8 mouse cellular contexts compared by ENCODE assay signal in the genomic region with DNA sequence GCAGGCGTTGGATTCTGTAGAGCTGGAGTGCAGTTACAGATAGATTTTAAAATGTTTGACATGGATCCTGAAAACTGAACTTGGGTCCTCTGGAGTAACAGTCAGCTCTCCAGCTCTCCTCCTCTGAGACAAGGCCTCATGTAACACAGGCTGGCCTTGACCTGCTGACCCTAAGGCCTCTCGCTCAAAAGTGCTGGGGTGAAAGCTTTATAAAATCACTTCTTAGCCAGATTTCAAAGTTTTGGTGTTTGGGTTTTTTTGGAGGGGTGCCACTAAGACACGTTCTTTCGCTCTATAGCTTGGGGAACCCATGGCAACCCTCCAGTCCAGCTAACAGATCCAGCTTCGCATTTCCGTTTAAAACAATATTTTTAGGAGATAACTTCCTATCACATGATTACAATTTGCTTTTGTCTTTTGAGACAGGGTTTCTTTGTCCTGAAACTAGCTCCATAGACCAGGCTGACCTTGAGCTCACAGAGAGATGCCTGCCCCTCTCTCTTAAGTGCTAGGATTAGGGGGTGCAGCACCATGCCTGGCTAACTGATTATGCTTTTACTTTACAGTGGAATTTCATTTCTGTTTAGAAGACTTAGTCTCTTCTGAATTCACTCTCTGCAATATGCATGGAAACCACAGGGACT.
DNase-seq lines count a peak whose midpoint lies in the region; ATAC-seq and TF ChIP-seq lines count a peak whose summit lies in the region.

No protein-coding gene starts in this region.

- H3K27me3 ChIP-seq in forebrain, embryonic 12.5 days = no peaks in the 10 kb centered on the region
- H3K27me3 ChIP-seq in forebrain, embryonic 13.5 days = no peaks in the 10 kb centered on the region
- no peaks in the 10 kb centered on the region for H3K27me3 ChIP-seq in intestine, embryonic 14.5 days (replicated peaks; ENCODE audit: control insufficient read depth, insufficient read depth, low read length)
- H3K27me3 ChIP-seq in testis, adult 2 months (ENCODE audit: control insufficient read depth, insufficient read depth, low read length) = no peaks in the 10 kb centered on the region

- ATAC-seq in forebrain, embryonic 12.5 days (ENCODE audit: low FRiP score) = no peak
- no peak for ATAC-seq in forebrain, embryonic 13.5 days
- no peak for ATAC-seq in intestine, embryonic 14.5 days (replicated peaks; ENCODE audit: low FRiP score, low TSS enrichment, low read depth)

- WGBS in forebrain, embryonic 12.5 days = 53% methylated on average over 6 of the region's 6 CpGs
- WGBS in forebrain, embryonic 13.5 days = 60% methylated on average over 6 of the region's 6 CpGs
- WGBS in intestine, embryonic 14.5 days = 64% methylated on average over 6 of the region's 6 CpGs

- intact Hi-C loops in gastrocnemius, postnatal 36 days (cut with DNase I) = no loop called here

- H3K9ac ChIP-seq in forebrain, embryonic 12.5 days = no peak overlapping the region
- H3K9ac ChIP-seq in forebrain, embryonic 13.5 days = no peak overlapping the region
- H3K9ac ChIP-seq in intestine, embryonic 14.5 days (ENCODE audit: low read length) = peak overlapping the region; percentile 20; the same call in 1 of the 2 replicates

- peak; percentile 22 for DNase-seq in ovary, adult 18-20 months (ENCODE audit: low spot score)
- no peak for DNase-seq in ovary, postnatal 14 days (ENCODE audit: low spot score)
- no peak for DNase-seq in intestine, embryonic 14.5 days (ENCODE audit: low spot score)
- DNase-seq in cerebellum, adult 9-10 months = no peak
- no peak for DNase-seq in gastrocnemius, postnatal 36 days

- no peak overlapping the region for H3K4me2 ChIP-seq in forebrain, embryonic 12.5 days
- no peak overlapping the region for H3K4me2 ChIP-seq in forebrain, embryonic 13.5 days
- H3K4me2 ChIP-seq in intestine, embryonic 14.5 days (ENCODE audit: low read length) = peak overlapping the region; percentile 29

- no peaks in the 10 kb centered on the region for H3K9me3 ChIP-seq in forebrain, embryonic 12.5 days
- no peaks in the 10 kb centered on the region for H3K9me3 ChIP-seq in forebrain, embryonic 13.5 days (replicated peaks)
- no peaks in the 10 kb centered on the region for H3K9me3 ChIP-seq in intestine, embryonic 14.5 days (ENCODE audit: control insufficient read depth, low read length)

- no peak overlapping the region for H3K4me3 ChIP-seq in forebrain, embryonic 12.5 days (replicated peaks)
- H3K4me3 ChIP-seq in forebrain, embryonic 13.5 days = no peak overlapping the region
- H3K4me3 ChIP-seq in intestine, embryonic 14.5 days (ENCODE audit: low read depth, low read length) = peak overlapping the region; percentile 8; the same call in 1 of the 2 replicates
- H3K4me3 ChIP-seq in testis, adult 2 months (ENCODE audit: control insufficient read depth, low read depth, low read length) = no peak overlapping the region

- H3K27ac ChIP-seq in forebrain, embryonic 12.5 days = 0 out of 2 replicates have a peak overlapping the region, but pooled peaks have one; percentile 27
- no peak overlapping the region for H3K27ac ChIP-seq in forebrain, embryonic 13.5 days
- peak overlapping the region; percentile 75 for H3K27ac ChIP-seq in intestine, embryonic 14.5 days (ENCODE audit: low read depth)
- peak overlapping the region; percentile 71 for H3K27ac ChIP-seq in testis, adult 2 months (ENCODE audit: control insufficient read depth, insufficient read depth, low read depth, low read length)

- no peak for TF ChIP-seq CTCF in testis, adult 2 months (IDR thresholded peaks at IDR 0.05; ENCODE audit: control insufficient read depth, insufficient read depth, insufficient replicate concordance, low read depth, low read length)

- TF ChIP-seq POLR2A in testis, adult 2 months (IDR thresholded peaks at IDR 0.05; ENCODE audit: control insufficient read depth, low read depth, low read length) = no peak

- H3K4me1 ChIP-seq in forebrain, embryonic 12.5 days = peaks cover 34% of the 10 kb centered on the region
- peaks cover 42% of the 10 kb centered on the region for H3K4me1 ChIP-seq in forebrain, embryonic 13.5 days
- peaks cover 12% of the 10 kb centered on the region for H3K4me1 ChIP-seq in intestine, embryonic 14.5 days (replicated peaks; ENCODE audit: control insufficient read depth, insufficient read depth, low read length)
- H3K4me1 ChIP-seq in testis, adult 2 months (ENCODE audit: control insufficient read depth, insufficient read depth, low read length) = no peaks in the 10 kb centered on the region

- H3K36me3 ChIP-seq in forebrain, embryonic 12.5 days (replicated peaks) = no peaks in the 10 kb centered on the region
- H3K36me3 ChIP-seq in forebrain, embryonic 13.5 days (ENCODE audit: poor library complexity, severe bottlenecking) = peaks cover 6% of the 10 kb centered on the region; the same call in 1 of the 2 replicates
- H3K36me3 ChIP-seq in intestine, embryonic 14.5 days (ENCODE audit: control insufficient read depth, insufficient read depth, low read length) = no peaks in the 10 kb centered on the region
- H3K36me3 ChIP-seq in testis, adult 2 months (ENCODE audit: control insufficient read depth, insufficient read depth, low read length) = no peaks in the 10 kb centered on the region
